Mouse (Mus musculus): Measurements from ENCODE around the gene Gm28038.
A peak's percentile ranks its signal among the peaks of the same experiment; 100 is the strongest.

Gene Gm28038

DNA sequence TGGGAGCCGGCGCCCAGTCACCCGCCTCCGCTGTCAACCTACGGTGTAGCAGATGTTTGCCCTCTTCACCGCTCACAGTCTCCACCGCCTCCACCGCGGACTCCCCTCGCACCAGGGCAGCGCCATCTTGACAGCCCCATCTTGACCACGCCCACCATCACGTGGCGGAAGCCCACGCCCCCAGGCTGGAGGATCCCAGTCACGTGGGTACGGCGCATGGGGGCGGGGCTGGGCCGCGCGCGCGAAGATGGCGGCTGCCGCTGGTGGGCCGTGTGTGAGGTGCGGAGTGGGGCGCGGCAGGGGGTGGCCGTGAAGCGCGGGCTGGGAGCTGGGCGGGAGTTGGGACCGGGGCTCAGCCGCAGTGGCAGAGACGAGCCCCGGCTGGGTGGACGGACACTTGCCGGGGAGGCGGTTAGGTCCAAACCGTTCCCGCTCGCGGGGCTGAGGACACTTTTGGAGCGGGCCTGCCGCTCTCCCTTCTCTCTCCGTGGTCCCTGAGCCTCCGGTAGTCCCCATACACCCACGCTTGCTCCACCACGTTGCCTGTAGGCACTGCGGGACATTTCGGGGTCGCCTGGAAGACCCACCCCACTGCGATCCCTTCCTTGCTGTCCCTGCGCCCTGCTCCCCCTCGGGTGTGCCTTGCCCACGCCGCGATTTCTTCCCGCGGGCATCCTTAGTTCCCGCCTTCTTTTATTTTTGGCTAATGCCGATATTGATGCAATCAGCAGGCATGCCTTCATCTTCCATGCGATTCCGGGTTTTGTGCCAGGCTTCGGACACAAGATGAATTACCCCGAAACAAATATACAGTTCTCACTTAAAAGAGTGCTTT is 5.6 kb downstream of the Gm28038 start, which contains the start of the genes Dolk and Nup188:
TSS of gene Dolk (minus strand) at position 143 of the 835 bp plus-strand sequence.
TSS of gene Nup188 (plus strand) at position 206 of the 835 bp plus-strand sequence.
- peak; percentile 92 to 99 for DNase-seq

- no peak for DNase-seq
These were observed 6.2 kb downstream of the Gm28038 start for GRCm38 (mm10) chr2:30287027-30287373.

DNA sequence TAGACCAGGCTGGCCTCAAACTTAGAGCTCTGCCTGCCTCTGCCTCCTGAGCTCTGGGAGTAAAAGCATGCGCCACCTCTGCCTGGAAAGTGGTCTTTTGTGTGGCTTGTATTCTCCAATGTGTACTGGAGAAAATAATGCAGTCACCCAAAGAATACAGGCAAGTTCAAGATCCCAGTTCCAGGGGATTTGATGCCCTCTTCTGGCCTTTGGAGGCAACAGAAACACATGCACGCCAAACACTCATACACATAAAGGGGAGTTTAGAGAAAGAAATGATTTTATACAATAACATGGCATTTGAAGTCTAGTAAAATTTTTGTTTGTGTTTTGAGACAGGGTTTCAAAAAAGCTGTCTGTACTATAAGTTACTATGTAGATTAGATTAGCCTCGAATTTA is 18.7 kb downstream of the Gm28038 start:
- no peak for DNase-seq

DNA sequence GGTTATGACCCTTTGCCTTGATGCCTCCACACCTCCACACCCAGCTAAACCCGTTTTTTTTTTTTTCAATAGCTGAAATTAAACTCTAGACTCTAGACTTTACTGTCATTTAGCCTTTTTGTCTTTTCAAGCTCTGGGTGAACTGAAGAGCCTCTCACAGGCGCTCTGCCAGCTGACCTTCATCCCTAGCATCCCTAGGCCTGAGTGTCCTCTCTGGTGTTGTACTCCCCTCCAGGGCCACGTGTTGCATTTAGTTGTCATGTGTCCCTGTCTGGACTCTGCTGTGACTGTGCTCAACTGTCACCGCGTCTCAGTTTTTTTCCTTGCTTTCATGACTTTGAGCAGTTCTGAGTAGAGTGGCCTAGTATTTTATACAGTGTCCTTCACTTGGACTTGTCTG is 19.1 kb downstream of the Gm28038 start:
- DNase-seq: no peak

GRCm38 (mm10) chr2:30306087-30306486 is 25.2 kb downstream of the Gm28038 start:
- DNase-seq: no peak

DNA sequence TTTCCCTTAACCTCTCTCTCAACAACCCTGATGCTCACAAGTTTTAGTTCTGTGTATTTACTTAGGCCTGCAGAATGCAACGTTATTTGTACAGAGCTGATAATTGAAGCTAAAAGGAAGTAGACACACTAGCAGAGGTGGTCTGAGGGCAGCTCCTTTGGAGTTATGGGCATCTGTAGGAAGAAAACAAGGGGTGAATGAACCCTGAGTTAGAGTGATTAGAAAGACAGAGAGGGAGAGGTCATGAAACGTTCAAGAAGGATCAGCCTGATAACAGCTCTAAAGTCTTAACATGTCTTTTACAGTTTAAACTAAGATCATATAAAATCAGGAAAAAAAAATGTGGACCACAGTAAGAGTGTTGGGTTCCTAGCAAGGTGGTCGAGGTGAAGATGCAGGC is 28.5 kb downstream of the Gm28038 start:
- no peak for DNase-seq

DNA sequence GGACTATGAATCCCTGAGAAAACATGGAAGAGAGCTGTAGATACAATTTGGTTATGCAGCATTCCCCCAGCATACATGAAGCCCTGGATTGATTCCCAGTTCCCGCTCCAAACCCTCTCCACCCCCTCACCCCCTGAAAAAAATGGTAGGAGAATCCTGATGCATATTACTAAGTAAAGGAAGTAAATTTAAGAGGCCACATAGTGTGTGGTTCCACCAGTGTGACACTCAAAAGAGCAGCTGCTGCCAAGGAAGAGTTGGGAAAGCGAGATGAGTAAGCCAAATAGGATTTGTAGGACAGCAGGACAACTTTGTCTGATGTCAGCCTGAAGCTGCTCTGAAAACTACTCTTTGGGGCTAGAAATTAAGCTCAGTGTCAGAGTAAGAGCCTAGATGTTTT is 30.6 kb downstream of the Gm28038 start:
- no peak for DNase-seq

GRCm38 (mm10) chr2:30316136-30316535 is 35.3 kb downstream of the Gm28038 start:
- DNase-seq: no peak

- DNase-seq: no peak
These were observed 36.1 kb downstream of the Gm28038 start for GRCm38 (mm10) chr2:30316955-30317354.

DNA sequence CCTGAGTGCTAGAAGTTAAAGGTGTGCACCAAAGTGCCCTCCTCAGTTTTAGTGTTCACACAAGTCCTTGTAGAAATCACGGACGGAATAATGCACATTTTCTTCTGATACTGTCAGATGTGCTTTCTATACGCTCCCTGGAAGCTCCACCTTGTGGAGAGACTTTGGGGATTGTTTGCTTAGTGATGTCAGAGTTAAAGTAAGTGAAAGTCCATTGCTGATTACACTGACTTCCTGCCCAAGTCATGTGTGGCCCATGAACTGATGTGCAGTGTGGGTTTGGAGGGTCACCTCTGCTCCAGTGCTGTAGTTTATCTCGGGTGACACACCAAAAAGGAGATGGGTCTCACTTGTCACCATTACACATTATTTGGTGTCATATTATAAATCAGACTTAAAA is 38.4 kb downstream of the Gm28038 start:
- DNase-seq: no peak

- no peak for DNase-seq
These were observed 42.3 kb downstream of the Gm28038 start for GRCm38 (mm10) chr2:30323111-30323510.

DNA sequence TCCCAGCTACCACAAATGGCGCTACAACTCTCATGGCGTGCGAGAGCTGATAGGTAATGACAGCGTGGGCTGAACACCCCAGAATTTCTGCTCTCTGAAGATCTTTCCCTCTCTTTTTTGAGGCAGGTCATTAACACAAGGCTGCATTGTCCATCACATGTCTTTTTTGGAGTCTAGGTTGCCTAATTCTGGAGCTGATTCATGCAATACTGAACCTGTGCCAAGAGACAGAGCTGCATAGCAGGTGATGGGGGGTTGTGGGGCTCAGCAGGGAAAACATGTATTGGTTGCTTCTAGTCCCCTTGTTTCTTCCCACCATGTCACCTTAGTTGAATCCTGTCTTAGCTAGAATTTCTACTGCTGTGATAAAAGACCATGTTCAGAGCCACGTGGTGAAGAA is 44.5 kb downstream of the Gm28038 start:
- DNase-seq: no peak

DNA sequence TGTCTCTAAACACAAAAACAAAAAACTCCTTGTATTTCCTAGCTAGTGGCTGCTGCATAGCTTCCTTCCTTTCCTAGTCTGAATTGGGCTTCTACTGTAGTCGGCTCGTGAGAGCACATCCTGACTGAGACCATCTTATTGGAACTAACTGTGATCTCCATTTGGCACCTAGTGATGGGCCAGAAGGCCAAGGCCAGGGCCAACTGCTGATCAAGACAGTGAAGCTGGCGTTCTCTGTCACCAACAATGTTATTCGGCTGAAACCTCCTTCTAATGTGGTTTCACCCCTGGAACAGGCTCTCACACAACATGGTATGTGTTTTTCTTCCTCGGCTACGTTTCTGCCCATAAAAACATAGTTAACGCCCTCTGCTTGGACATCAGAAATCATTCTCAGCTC is 46.4 kb downstream of the Gm28038 start:
- no peak for DNase-seq

DNA sequence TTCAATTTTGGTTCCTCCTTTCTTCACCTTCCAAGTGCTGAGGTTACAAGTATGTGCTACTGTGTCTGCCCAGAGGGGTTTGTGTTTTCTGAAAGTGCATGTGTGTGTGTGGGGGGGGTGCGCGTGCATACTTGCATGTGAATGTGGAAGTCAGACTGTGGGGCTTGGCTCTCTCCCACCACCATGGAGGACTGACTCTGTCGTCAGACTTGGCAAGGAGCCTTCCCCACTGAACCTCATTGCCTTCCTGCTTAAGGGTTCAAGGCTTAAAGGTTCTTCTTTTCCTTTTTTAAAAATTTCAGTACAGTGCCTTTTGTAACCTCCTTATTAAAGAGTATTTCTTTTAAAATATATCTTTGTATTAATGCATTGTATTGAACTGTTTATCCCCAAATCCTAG is 47.9 kb downstream of the Gm28038 start:
- DNase-seq: no peak

- no peak for DNase-seq
These were observed 54.5 kb downstream of the Gm28038 start for GRCm38 (mm10) chr2:30335324-30335723.

DNA sequence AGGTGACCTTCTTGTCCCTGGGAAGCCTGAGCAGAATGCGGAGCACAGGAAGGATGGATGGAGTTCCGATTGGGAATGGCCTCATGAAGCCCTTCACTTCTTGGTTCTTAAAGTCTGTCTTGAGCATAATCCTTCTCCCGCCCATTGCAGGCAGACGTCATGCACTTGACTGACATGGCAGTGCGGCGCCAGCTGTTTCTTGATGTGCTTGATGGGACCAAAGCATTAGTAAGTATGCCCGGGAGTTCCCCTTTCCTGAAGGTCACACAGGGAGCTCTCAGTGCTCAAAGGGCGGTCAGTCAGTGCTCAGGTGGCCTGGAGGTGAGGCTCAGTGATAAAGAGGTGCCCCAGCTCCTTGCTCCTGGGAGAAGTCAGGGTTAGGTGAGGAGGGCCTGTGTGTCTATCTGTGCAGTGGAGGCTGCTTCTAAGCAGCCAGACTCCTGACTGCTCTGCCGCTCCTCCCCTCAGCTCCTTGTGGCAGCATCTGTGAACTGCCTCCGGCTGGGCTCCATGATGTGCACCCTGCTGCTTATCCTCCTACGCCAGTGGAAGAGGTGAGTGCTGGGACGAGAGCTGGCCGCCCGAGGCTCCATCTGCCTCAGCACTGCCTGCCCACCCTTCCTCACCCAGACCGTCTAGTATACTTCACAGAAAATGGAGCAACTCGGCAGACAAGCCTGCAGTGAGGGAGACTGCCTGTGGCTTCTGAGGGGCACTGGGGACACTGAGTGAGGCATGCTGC is 55.5 kb downstream of the Gm28038 start:
- DNase-seq: no peak

GRCm38 (mm10) chr2:30337179-30337578 is 56.3 kb downstream of the Gm28038 start:
- DNase-seq: no peak

GRCm38 (mm10) chr2:30342061-30342460 is 61.2 kb downstream of the Gm28038 start:
- DNase-seq: no peak

GRCm38 (mm10) chr2:30342544-30342943 is 61.7 kb downstream of the Gm28038 start:
- DNase-seq: no peak

DNA sequence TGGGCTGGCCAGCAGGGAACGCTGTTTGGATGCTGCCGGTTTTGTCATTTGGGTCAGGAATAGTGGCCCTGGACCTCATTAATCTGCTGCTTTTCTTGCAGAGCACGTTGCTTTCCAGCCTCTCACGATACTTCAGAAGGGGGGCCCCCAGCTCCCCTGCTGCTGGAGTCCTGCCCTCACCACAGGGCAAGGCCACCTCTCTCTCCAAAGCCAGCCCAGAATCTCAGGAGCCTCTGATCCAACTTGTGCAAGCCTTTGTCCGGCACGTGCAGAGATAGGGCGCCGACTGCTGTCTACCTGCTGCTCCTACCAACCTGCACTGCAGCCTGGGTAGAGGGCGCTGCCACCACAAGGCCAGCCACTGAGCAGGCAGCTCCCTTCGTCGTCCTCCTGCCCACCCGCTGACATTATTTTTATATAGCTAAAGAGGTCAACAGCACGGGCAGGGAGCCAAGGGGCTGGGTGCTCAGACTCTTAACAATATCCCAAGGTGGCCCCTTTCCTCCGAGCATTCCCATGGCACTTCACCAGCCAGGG is 62.8 kb downstream of the Gm28038 start:
- no peak for DNase-seq

DNA sequence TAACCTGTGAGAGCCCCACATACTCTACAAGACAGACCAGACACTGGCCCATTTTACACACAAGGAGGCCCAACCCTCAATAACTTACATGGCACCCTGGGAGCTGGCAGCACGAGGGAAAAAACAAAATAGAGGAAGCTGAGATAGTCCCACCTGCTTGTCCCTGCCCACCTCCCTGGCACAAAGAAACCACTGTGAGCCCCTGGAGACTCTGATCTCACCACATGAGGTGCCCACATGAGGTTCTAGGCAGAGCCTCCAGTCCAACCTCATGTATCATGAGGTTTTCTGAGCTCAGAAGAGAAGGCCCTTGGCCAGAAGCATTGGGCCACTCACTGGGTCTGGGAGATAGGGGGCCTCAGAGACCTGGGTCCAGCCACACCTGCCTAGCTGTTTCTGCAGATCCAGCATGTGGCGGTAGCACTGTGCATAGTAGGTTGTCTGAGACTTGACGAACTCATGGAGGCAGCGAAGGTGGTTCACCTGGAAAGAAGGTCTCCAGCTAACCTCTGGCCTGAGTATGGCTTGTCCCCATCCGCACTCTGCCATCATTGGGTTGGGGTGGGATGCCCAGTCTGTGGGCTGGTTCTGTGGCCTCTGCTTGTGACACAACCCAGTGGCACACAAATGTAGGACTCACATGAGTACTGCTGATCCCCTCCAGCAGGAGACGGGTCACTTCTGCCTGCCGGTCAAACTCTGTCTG is 65.3 kb downstream of the Gm28038 start:
- no peak for DNase-seq

DNA sequence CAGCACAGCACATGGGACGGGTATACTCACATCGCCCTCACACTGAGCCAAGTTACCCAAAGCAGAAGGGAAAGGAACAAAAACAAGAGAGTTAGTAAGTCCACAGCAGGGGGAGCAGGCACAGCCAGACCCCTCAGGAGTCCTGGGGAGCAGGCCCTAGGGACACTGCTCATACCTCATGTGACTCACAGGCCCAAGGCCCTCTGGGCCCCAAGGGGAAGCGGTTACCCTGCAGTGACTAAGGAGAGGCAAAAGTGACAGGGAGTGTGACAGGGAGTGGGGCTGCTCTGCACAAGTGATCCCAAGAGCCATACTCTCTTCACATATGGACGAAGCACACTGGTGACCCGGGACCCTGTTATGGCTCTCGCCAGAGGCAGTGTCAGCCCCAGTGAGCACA is 68.4 kb downstream of the Gm28038 start:
- no peak for DNase-seq

Measured in spleen, adult 18-20 months (tissue).